Mouse (Mus musculus): ENCODE measurements around the gene Ing3. TPM values are rescaled to one million over a fixed set of nuclear protein-coding genes. Genes with fewer than 3 reads are reported as not detected.

The Ing3 gene
- polyA plus RNA-seq, 1 experiment from 2014 or later: 60.0 TPM

Other genes with a start within 250 kb of the Ing3 start
- 51.7 and 63.0 TPM in 2 replicates for gene Tspan12, start 97.1 kb upstream of the Ing3 start, polyA plus RNA-seq (2015; fragmentation: Nextera tagmentation; extraction: Ambion mirVana)
- gene Cped1, start 36.3 kb downstream of the Ing3 start, polyA plus RNA-seq (2015; fragmentation: Nextera tagmentation; extraction: Ambion mirVana): 3.2 and 4.4 TPM in 2 replicates